Mouse (Mus musculus): ENCODE data around the gene Vstm2a. TPM values are rescaled to one million over a fixed set of nuclear protein-coding genes. Genes with fewer than 3 reads are reported as not detected.

The Vstm2a gene
- polyA plus RNA-seq (2012; fragmentation: generic; extraction: Trizol): not detected

GRCm38 (mm10) chr11:16257473-16257921 is at the start of gene Vstm2a:
Gene Vstm2a (plus strand): TSS chr11:16257724.
- Histone ChIP-seq H3K4me2 (ENCODE audit: low read depth) (no peak within 1 kb of the TSS), H3K79me2 (ENCODE audit: control insufficient read depth, insufficient read depth) (no peaks in the 10 kb centered on the region), H3K27me3 (ENCODE audit: control insufficient read depth, insufficient read depth, insufficient read length) (peaks cover 10% of the 10 kb centered on the region), H3K4me3 (no peak within 1 kb of the TSS), H3ac (ENCODE audit: control insufficient read depth, insufficient read length) (no peak within 1 kb of the TSS), H3K36me3 (ENCODE audit: control insufficient read depth, insufficient read depth) (no peaks in the 10 kb centered on the region)
- TF ChIP-seq MYOG (IDR thresholded peaks at IDR 0.05; ENCODE audit: control insufficient read depth in 1 of 3, insufficient read depth in 1 of 3, insufficient read length in 2 of 3, low read depth in 2 of 3) (no peak), TCF3 (IDR thresholded peaks at IDR 0.05; ENCODE audit: insufficient read length, low read depth) (no peak), POLR2AphosphoS2 (IDR thresholded peaks at IDR 0.05; ENCODE audit: insufficient read length, low read depth) (no peak), TCF12 (IDR thresholded peaks at IDR 0.05; ENCODE audit: insufficient read depth, poor library complexity, severe bottlenecking) (no peak), USF1 (IDR thresholded peaks at IDR 0.05; ENCODE audit: low read depth) (no peak), E2F4 (IDR thresholded peaks at IDR 0.05; ENCODE audit: insufficient read depth) (no peak), SRF (IDR thresholded peaks at IDR 0.05; ENCODE audit: control insufficient read depth, insufficient read length, low read depth) (no peak), POLR2A (IDR thresholded peaks at IDR 0.05; ENCODE audit: insufficient read length, low read depth) (no peak), MYOD1 (IDR thresholded peaks at IDR 0.05; ENCODE audit: control insufficient read depth in 1 of 3, insufficient read length in 2 of 3, low read depth in 2 of 3) (no peak), REST (IDR thresholded peaks at IDR 0.05; ENCODE audit: insufficient read depth, insufficient read length) (no peak), MAX (IDR thresholded peaks at IDR 0.05; ENCODE audit: low read depth) (no peak), CEBPB (IDR thresholded peaks at IDR 0.05; ENCODE audit: insufficient read depth, poor library complexity, severe bottlenecking) (no peak)

GRCm38 (mm10) chr11:16257011-16257410 is 513 bp upstream of the Vstm2a start:
- TF ChIP-seq E2F4 (IDR thresholded peaks at IDR 0.05; ENCODE audit: insufficient read depth) (no peak), SRF (IDR thresholded peaks at IDR 0.05; ENCODE audit: control insufficient read depth, insufficient read length, low read depth) (no peak), POLR2AphosphoS2 (IDR thresholded peaks at IDR 0.05; ENCODE audit: insufficient read length, low read depth) (no peak), MAX (IDR thresholded peaks at IDR 0.05; ENCODE audit: low read depth) (no peak), REST (IDR thresholded peaks at IDR 0.05; ENCODE audit: insufficient read depth, insufficient read length) (no peak), MYOD1 (IDR thresholded peaks at IDR 0.05; ENCODE audit: control insufficient read depth in 1 of 3, insufficient read length in 2 of 3, low read depth in 2 of 3) (no peak), MYOG (IDR thresholded peaks at IDR 0.05; ENCODE audit: control insufficient read depth in 1 of 3, insufficient read depth in 1 of 3, insufficient read length in 2 of 3, low read depth in 2 of 3) (no peak), TCF3 (IDR thresholded peaks at IDR 0.05; ENCODE audit: insufficient read length, low read depth) (no peak), USF1 (IDR thresholded peaks at IDR 0.05; ENCODE audit: low read depth) (no peak), POLR2A (IDR thresholded peaks at IDR 0.05; ENCODE audit: insufficient read length, low read depth) (no peak), CEBPB (IDR thresholded peaks at IDR 0.05; ENCODE audit: insufficient read depth, poor library complexity, severe bottlenecking) (no peak)
- Histone ChIP-seq H3K27me3 (ENCODE audit: control insufficient read depth, insufficient read depth, insufficient read length) (peaks cover 10% of the 10 kb centered on the region), H3ac (ENCODE audit: control insufficient read depth, insufficient read length) (no peak overlapping the region), H3K79me2 (ENCODE audit: control insufficient read depth, insufficient read depth) (no peaks in the 10 kb centered on the region), H3K36me3 (ENCODE audit: control insufficient read depth, insufficient read depth) (no peaks in the 10 kb centered on the region), H3K4me3 (no peak overlapping the region), H3K4me2 (ENCODE audit: low read depth) (no peak overlapping the region)

GRCm38 (mm10) chr11:16258300-16258699 is 776 bp downstream of the Vstm2a start:
- TF ChIP-seq MAX (IDR thresholded peaks at IDR 0.05; ENCODE audit: low read depth) (no peak), E2F4 (IDR thresholded peaks at IDR 0.05; ENCODE audit: insufficient read depth) (no peak), TCF12 (IDR thresholded peaks at IDR 0.05; ENCODE audit: insufficient read depth, poor library complexity, severe bottlenecking) (no peak), TCF3 (IDR thresholded peaks at IDR 0.05; ENCODE audit: insufficient read length, low read depth) (no peak), USF1 (IDR thresholded peaks at IDR 0.05; ENCODE audit: low read depth) (no peak), CEBPB (IDR thresholded peaks at IDR 0.05; ENCODE audit: insufficient read depth, poor library complexity, severe bottlenecking) (no peak), POLR2AphosphoS2 (IDR thresholded peaks at IDR 0.05; ENCODE audit: insufficient read length, low read depth) (no peak), MYOG (IDR thresholded peaks at IDR 0.05; ENCODE audit: control insufficient read depth in 1 of 3, insufficient read depth in 1 of 3, insufficient read length in 2 of 3, low read depth in 2 of 3) (no peak), POLR2A (IDR thresholded peaks at IDR 0.05; ENCODE audit: insufficient read length, low read depth) (no peak), REST (IDR thresholded peaks at IDR 0.05; ENCODE audit: insufficient read depth, insufficient read length) (no peak), SRF (IDR thresholded peaks at IDR 0.05; ENCODE audit: control insufficient read depth, insufficient read length, low read depth) (no peak), MYOD1 (IDR thresholded peaks at IDR 0.05; ENCODE audit: control insufficient read depth in 1 of 3, insufficient read length in 2 of 3, low read depth in 2 of 3) (no peak)
- Histone ChIP-seq H3K36me3 (ENCODE audit: control insufficient read depth, insufficient read depth) (no peaks in the 10 kb centered on the region), H3K4me3 (no peak overlapping the region), H3K79me2 (ENCODE audit: control insufficient read depth, insufficient read depth) (no peaks in the 10 kb centered on the region), H3K4me2 (ENCODE audit: low read depth) (no peak overlapping the region), H3K27me3 (ENCODE audit: control insufficient read depth, insufficient read depth, insufficient read length) (peaks cover 10% of the 10 kb centered on the region), H3ac (ENCODE audit: control insufficient read depth, insufficient read length) (no peak overlapping the region)

GRCm38 (mm10) chr11:16259876-16260275 is 2.4 kb downstream of the Vstm2a start:
- H3K4me3 ChIP-seq: no peak overlapping the region
- H3K27me3 ChIP-seq (ENCODE audit: control insufficient read depth, insufficient read depth, insufficient read length): peaks cover 10% of the 10 kb centered on the region
- no peak overlapping the region for H3K4me2 ChIP-seq (ENCODE audit: low read depth)
- TF ChIP-seq E2F4 (IDR thresholded peaks at IDR 0.05; ENCODE audit: insufficient read depth): no peak
- no peak overlapping the region for H3ac ChIP-seq (ENCODE audit: control insufficient read depth, insufficient read length)
- H3K79me2 ChIP-seq (ENCODE audit: control insufficient read depth, insufficient read depth): no peaks in the 10 kb centered on the region
- no peaks in the 10 kb centered on the region for H3K36me3 ChIP-seq (ENCODE audit: control insufficient read depth, insufficient read depth)
